Mouse (Mus musculus): ENCODE data around the gene Atcay. TPM values are rescaled to one million over a fixed set of nuclear protein-coding genes. Genes with fewer than 3 reads are reported as not detected.

Atcay gene
- total RNA-seq, 1 experiment: 4.1 TPM

- H3K27ac ChIP-seq (ENCODE audit: insufficient read depth, low read depth, low read length, poor library complexity, severe bottlenecking): no peak overlapping the region
- H3K9ac ChIP-seq (ENCODE audit: insufficient read depth, low read depth, low read length, poor library complexity, severe bottlenecking): no peak overlapping the region
- no peaks in the 10 kb centered on the region for H3K4me1 ChIP-seq (ENCODE audit: control insufficient read depth in 2 of 2, insufficient read depth in 2 of 2, low read length in 2 of 2, poor library complexity in 1 of 2)
- H3K4me3 ChIP-seq (ENCODE audit: insufficient read depth in 1 of 2, low read depth in 1 of 2, low read length in 2 of 2, poor library complexity in 1 of 2, severe bottlenecking in 1 of 2): no peak overlapping the region
- H3K36me3 ChIP-seq (ENCODE audit: control insufficient read depth, insufficient read depth, low read length, poor library complexity, severe bottlenecking): no peaks in the 10 kb centered on the region
- no peak for TF ChIP-seq ZC3H11A (IDR thresholded peaks at IDR 0.05; ENCODE audit: borderline replicate concordance, low read depth, low read length)
- no peak for TF ChIP-seq HCFC1 (IDR thresholded peaks at IDR 0.05; ENCODE audit: borderline replicate concordance, insufficient read depth, low read length)
- no peak for TF ChIP-seq MAFK (IDR thresholded peaks at IDR 0.05; ENCODE audit: insufficient read depth, low read depth, low read length)
- in situ Hi-C loops (cut with MboI; ENCODE audit: low sequenced_read_pairs in 2 of 2, unreplicated experiment in 2 of 2): no loop called here
- no peaks in the 10 kb centered on the region for H3K9me3 ChIP-seq (ENCODE audit: control insufficient read depth, insufficient read depth, low read depth, low read length)
- DNase-seq (ENCODE audit: low read depth, low spot score): no peak
Measured at GRCm38 (mm10) chr10:81210154-81210553, 20.5 kb downstream of the Atcay start.

- no peak for TF ChIP-seq MAFK (IDR thresholded peaks at IDR 0.05; ENCODE audit: insufficient read depth, low read depth, low read length)
- TF ChIP-seq CHD2 (IDR thresholded peaks at IDR 0.05; ENCODE audit: low read depth, low read length): no peak
- no peak for TF ChIP-seq ZNF384 (IDR thresholded peaks at IDR 0.05; ENCODE audit: low read depth, low read length)
- no peak for TF ChIP-seq HCFC1 (IDR thresholded peaks at IDR 0.05; ENCODE audit: borderline replicate concordance, insufficient read depth, low read length)
- no peak for TF ChIP-seq ZC3H11A (IDR thresholded peaks at IDR 0.05; ENCODE audit: borderline replicate concordance, low read depth, low read length)
- in situ Hi-C loops (cut with MboI; ENCODE audit: low sequenced_read_pairs in 2 of 2, unreplicated experiment in 2 of 2): no loop called here
Measured at GRCm38 (mm10) chr10:81204137-81204536, 26.5 kb downstream of the Atcay start.

DNA sequence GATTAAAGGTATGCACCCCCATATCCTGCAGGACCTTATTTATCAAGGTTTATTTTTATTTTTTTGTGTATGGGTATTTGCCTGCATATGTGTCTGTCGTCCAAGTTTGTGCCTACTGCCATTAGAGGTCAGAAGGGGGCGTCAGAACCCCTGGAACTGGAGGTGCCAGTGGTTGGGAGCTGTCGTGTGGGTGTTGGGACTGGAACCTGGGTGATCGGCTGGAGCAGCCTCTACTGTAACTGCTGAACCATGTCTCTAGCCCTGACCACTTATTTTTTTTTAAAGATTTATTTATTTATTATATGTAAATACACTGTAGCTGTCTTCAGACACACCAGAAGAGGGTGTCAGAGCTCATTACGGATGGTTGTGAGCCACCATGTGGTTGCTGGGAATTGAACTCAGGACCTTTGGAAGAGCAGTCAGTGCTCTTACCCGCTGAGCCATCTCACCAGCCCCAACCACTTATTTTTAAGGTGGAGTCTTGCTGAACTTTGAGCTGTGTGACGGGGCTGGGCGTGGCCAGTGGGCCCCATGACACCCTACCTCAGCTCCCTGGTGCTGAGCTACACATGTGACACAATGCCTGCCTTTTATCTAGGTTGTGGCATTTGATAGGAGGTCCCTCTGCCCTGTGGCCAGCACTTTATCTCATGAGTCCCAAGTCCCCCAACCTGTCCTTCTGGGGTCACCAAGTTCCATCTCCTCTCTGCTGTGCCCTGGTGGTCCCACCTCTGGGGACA, 27.5 kb downstream of the Atcay start:
- in situ Hi-C loops (cut with MboI; ENCODE audit: low sequenced_read_pairs in 2 of 2, unreplicated experiment in 2 of 2): no loop called here
- no peak overlapping the region for H3K27ac ChIP-seq (ENCODE audit: insufficient read depth, low read depth, low read length, poor library complexity, severe bottlenecking)
- TF ChIP-seq MAFK (IDR thresholded peaks at IDR 0.05; ENCODE audit: insufficient read depth, low read depth, low read length) (no peak), ZNF384 (IDR thresholded peaks at IDR 0.05; ENCODE audit: low read depth, low read length) (no peak), CHD2 (IDR thresholded peaks at IDR 0.05; ENCODE audit: low read depth, low read length) (no peak), ZC3H11A (IDR thresholded peaks at IDR 0.05; ENCODE audit: borderline replicate concordance, low read depth, low read length) (no peak), HCFC1 (IDR thresholded peaks at IDR 0.05; ENCODE audit: borderline replicate concordance, insufficient read depth, low read length) (no peak)
- no peak overlapping the region for H3K9ac ChIP-seq (ENCODE audit: insufficient read depth, low read depth, low read length, poor library complexity, severe bottlenecking)
- DNase-seq (ENCODE audit: low read depth, low spot score): no peak
- no peaks in the 10 kb centered on the region for H3K9me3 ChIP-seq (ENCODE audit: control insufficient read depth, insufficient read depth, low read depth, low read length)
- H3K4me3 ChIP-seq (ENCODE audit: insufficient read depth in 1 of 2, low read depth in 1 of 2, low read length in 2 of 2, poor library complexity in 1 of 2, severe bottlenecking in 1 of 2): no peak overlapping the region
- no peaks in the 10 kb centered on the region for H3K4me1 ChIP-seq (ENCODE audit: control insufficient read depth in 2 of 2, insufficient read depth in 2 of 2, low read length in 2 of 2, poor library complexity in 1 of 2)
- H3K36me3 ChIP-seq (ENCODE audit: control insufficient read depth, insufficient read depth, low read length, poor library complexity, severe bottlenecking): no peaks in the 10 kb centered on the region

More at GRCm38 (mm10) chr10:81204137-81204536, 26.5 kb downstream of the Atcay start:
- H3K9me3 ChIP-seq (ENCODE audit: control insufficient read depth, insufficient read depth, low read depth, low read length): no peaks in the 10 kb centered on the region
- no peak overlapping the region for H3K4me3 ChIP-seq (ENCODE audit: insufficient read depth in 1 of 2, low read depth in 1 of 2, low read length in 2 of 2, poor library complexity in 1 of 2, severe bottlenecking in 1 of 2)
- no peaks in the 10 kb centered on the region for H3K36me3 ChIP-seq (ENCODE audit: control insufficient read depth, insufficient read depth, low read length, poor library complexity, severe bottlenecking)
- H3K27ac ChIP-seq (ENCODE audit: insufficient read depth, low read depth, low read length, poor library complexity, severe bottlenecking): no peak overlapping the region; the same call in 1 of the 2 replicates
- no peak for DNase-seq (ENCODE audit: low read depth, low spot score)
- no peaks in the 10 kb centered on the region for H3K4me1 ChIP-seq (ENCODE audit: control insufficient read depth in 2 of 2, insufficient read depth in 2 of 2, low read length in 2 of 2, poor library complexity in 1 of 2)
- no peak overlapping the region for H3K9ac ChIP-seq (ENCODE audit: insufficient read depth, low read depth, low read length, poor library complexity, severe bottlenecking)

DNA sequence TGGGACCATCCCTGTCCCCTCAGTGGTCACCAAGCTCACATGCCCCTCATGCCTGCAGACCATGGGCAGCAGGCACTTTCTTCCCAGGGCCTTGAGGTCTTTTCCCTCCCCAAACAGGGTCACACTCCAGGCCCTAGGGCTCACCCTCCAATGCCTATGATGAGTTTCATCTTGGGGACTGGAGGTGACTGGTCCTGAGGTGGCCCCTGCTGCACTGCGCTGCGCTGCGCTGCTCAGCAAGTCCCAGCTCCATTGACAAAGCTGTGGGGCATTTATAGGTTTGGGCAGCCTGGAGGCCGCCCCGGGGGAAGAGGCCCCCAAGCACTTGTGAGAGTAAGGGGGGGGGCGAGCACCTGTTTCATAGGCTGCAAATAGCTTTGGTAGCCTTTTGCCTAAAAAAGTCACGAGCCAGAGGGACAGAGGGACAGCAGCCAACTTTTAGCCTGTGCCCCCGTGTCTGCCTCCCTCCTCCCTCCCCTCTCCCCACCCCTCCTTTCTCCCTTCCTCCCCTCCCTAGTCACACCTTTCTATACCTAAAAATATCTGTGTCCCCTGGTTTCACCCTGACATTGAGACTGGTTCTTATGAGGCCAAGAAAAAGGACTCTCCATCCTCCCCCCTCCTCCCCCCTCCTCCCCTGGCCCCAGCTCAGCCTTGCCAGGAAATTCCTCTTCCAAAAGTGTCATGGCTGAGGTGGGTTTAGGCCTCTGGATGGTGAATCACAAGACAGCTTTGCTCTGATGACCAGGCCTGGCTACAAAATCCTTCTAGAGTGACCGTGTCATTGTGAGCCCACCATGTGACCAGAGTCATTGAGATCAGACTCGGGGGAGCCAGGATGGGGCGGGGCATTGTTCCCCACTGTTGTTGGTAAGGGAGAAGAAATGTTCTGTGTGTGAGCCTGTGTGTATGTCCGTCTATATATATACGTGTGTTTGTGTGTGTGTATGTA, 28.6 kb downstream of the Atcay start, which contains the start of gene Nmrk2:
Gene Nmrk2, minus strand, starts transcription at position 245 of the 952 bp plus-strand sequence.
- no peak for DNase-seq (ENCODE audit: low read depth, low spot score)
- H3K36me3 ChIP-seq (ENCODE audit: control insufficient read depth, insufficient read depth, low read length, poor library complexity, severe bottlenecking): no peaks in the 10 kb centered on the region
- H3K4me3 ChIP-seq (ENCODE audit: insufficient read depth in 1 of 2, low read depth in 1 of 2, low read length in 2 of 2, poor library complexity in 1 of 2, severe bottlenecking in 1 of 2): no peak within 1 kb of the TSS
- TF ChIP-seq HCFC1 (IDR thresholded peaks at IDR 0.05; ENCODE audit: borderline replicate concordance, insufficient read depth, low read length): no peak
- TF ChIP-seq ZC3H11A (IDR thresholded peaks at IDR 0.05; ENCODE audit: borderline replicate concordance, low read depth, low read length): no peak
- no peak for TF ChIP-seq ZNF384 (IDR thresholded peaks at IDR 0.05; ENCODE audit: low read depth, low read length)
- no peak for TF ChIP-seq MAFK (IDR thresholded peaks at IDR 0.05; ENCODE audit: insufficient read depth, low read depth, low read length)
- no peak for TF ChIP-seq CHD2 (IDR thresholded peaks at IDR 0.05; ENCODE audit: low read depth, low read length)
- H3K27ac ChIP-seq (ENCODE audit: insufficient read depth, low read depth, low read length, poor library complexity, severe bottlenecking): peak within 1 kb of the TSS; percentile 0; the same call in 1 of the 2 replicates
- no peak within 1 kb of the TSS for H3K9ac ChIP-seq (ENCODE audit: insufficient read depth, low read depth, low read length, poor library complexity, severe bottlenecking)
- in situ Hi-C loops (cut with MboI; ENCODE audit: low sequenced_read_pairs in 2 of 2, unreplicated experiment in 2 of 2): no loop called here
- H3K9me3 ChIP-seq (ENCODE audit: control insufficient read depth, insufficient read depth, low read depth, low read length): no peaks in the 10 kb centered on the region
- H3K4me1 ChIP-seq (ENCODE audit: control insufficient read depth in 2 of 2, insufficient read depth in 2 of 2, low read length in 2 of 2, poor library complexity in 1 of 2): no peaks in the 10 kb centered on the region

Data from ES-E14 (cell line).